Mouse (Mus musculus): ENCODE measurements around the gene Spock1.
"Not testable (repeated sequence)": the region's sequence is repeated elsewhere in the genome, so short reads cannot be mapped to it uniquely, and the experiment has no call there.

Spock1 gene

DNA sequence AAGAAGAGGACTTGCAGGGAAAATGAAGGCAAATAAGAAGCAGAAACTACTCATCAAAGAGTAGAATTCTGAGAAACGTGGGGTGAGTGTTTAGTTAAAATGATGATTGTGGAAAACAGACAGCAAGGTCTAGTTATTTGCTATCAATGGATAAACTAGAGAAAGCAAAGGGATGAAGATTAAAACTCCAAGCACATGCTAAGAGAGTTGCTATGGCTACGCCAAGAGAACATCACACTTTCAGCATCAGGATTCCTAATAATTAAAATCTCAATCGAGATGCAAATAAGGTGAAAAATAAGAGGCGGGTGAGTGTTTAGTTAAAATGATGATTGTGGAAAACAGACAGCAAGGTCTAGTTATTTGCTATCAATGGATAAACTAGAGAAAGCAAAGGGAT lies 437.2 kb downstream of the Spock1 start:
- DNase-seq = not testable (repeated sequence)

DNA sequence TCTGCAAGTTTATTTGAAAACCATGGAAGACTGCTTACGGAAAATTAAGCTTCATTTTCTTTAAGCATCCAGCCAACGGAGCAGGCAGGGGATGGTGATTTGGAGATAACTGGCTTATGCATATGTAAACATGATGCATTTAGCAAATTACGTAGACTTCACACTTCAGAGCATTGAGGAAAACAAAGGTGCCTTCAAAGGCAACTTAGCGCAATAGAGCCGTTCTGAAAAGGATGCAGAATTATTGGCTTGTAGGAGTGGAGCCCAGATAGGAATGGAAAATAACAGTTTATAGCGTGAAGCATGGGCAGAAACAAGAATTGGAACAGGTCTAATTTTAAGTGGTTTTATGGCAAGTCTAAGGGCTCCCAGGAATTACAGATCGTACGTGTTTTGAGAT lies 448.2 kb downstream of the Spock1 start:
- DNase-seq = no peak

DNA sequence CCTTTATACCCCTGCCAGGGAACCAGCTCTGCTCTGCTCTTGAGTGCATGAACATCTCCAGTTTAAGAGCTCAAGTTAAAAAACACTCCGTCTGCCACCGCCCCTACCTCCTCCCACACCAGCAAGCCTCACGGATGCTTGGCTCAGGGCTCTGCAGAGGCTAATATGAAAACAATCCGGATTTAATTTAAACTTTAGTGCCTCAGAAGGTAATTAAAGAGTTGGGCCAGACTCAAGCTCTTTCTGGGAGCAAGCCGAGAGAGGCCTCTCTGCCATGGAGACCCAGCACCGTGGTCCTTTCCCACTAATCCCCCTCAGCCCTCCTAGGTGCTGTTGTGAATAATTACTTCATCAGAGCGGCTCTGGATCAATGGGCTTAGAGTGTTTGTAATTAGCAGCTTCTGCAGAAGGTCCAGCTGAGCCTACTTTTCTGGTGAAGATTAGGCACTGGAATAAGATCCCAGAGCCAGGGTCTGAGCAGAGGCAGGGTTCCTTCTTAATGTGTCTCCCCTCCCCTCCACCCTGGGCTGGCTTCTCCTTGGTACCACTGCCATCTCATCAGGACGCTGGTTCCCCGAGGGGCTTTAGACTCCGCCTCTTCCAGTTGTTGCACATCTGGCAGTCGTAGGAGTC lies 457.8 kb downstream of the Spock1 start:
- no peak for DNase-seq

DNA sequence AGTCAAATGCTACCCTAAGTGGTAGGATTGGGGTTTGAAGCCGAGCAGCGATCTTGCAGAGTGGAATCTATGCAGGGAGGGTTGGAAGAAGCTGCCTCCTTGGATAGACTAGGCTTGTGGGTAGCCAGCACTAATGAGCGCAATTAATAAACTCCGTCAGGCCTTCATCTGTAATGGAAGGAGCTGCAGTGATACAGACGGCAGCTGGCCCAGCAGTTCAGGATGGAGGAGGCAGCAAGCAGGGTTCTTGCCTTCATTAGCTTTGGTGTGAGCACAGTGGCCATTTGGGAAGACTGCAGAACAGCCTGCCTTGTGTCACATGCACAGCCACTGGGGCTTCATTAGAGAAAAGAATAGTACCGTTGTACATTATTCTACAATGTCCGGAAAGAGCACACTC lies 459.2 kb downstream of the Spock1 start:
- DNase-seq = no peak

DNA sequence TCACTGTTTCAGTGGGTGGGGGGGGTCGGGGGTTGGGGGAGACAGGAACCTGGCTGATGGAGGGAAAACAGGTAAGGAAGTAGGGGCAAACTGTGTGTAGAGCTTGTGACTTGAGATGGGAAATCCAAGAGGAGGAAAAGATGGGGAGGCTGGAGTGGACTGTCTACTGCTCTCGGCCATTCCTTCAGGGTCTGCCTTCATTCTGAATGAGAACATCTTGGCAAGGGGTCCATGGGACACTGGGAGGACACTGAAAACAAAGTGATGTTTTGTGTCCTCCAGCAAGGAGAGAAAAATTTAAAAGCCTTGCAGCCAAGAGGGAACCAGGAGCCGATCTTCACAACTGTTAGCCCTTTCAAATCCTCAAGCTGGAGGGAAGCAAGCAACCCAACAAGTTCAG lies 463.2 kb downstream of the Spock1 start:
- DNase-seq = no peak

DNA sequence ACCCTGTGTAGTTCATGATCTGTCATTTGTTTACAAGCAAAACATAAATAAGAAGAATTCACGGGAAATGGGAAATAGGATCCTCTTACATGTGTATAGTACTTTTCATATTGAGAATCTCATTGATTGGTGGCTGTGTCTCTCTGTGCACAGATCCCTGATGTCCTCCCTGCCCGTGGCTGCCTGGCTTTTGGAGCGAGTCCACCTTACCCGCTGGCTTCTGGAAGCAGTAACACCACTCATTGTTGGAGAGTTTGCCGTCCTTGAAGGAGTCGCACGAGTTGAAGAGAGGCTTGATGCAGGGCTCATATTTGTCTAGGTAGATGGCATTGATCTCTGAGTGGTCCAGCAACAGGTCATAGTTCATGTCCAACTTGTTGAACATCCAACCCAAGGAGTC lies 468.0 kb downstream of the Spock1 start:
- no peak for DNase-seq

DNA sequence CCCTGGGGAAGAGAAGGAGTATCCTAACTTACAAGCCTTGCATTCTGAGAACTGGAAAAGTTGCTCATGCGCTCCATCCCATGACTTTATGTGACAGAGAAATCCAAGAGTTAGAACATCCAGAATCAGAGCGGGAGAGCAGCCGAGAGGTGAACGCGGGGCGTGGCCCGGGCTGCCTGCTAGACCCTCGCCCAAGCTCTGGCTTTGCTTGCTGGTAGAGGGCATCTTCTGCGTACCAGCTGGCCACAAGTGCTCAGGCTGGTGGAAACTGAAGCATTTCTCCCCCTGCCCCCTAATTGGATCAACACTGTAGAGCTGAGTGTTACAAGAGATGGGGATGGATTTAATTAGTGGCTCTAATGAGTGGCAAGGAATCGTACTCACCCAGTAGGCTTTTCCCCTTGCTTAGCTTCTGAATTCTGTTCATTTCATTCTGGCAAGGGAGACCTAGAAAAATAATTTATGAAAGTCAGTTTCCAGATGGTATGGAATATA lies 472.4 kb downstream of the Spock1 start:
- DNase-seq = no peak

DNA sequence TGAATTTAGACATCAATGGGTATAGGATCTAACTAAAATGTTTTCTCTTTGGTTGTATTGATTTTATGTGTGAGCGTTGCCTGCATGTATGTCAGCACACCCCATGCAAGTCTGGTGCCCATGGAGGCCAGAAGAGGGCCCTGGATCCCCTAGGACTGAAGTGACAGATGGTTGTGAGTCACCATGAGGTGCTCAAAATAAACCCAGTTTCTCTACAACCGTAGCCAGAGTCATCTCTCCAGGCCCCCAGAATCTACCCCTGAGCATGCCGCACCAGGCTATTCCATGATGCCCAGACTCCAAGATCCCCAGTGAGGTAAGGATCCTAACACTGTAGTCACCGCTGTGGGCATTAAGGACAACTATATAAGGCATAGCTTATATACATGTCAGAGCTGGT lies 474.3 kb downstream of the Spock1 start:
- no peak for DNase-seq

DNA sequence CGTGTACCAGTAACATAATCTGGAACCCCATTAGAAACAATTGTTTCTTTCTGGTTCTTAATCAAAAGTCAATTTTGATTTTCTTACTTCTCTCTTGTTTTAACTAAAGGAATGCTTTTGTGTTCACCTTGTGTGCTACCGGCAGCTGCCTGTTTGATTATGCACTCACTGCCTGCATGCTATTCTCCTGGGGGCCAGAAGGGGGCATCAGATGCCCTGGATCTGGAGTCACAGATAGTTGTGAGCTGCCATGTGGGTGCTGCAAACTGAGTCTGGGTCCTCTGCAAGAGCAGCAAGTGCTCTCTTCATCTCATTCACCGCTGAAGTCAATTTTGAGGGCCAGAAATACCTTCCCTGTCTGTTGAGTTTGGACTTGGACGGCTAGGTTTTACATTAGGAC lies 476.3 kb downstream of the Spock1 start:
- DNase-seq = no peak

DNA sequence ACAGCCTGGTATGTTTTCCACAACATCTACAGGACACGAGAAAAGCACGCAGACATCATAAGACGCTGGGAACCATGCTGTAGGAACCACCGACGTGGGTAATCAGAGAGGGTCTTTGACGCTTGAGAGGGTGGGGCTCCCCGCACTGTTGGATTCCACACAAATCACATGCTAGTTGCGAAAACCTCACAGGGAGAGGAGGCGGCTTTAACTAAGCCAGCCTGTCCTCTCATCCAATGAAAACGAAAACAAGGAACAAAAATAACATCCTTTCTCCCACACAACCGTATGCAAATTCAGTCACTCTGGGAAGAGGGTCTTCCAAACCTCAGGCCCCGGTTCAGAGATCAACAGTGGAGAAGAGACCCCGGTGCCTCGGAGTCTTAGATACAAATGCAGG lies 479.3 kb downstream of the Spock1 start:
- DNase-seq = no peak

DNA sequence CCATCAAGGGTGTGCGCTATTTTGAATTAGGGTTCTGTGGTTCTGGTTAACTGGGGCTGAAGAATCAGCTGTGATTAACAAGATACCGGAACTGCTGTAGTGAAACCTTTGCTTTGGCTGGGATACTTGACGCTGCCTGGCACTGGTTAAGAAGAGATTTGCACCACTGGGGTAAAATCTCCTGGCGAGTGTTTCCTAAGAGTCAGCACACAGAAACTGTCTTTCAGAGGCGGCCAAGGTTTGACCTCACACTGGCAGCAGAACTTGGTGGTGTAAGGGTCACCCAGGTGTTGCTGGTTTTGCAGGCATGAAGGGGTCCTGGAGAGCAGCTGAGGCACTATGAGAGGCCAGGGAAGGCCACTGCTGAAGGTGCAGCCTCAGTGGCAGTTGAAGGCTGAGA lies 489.4 kb downstream of the Spock1 start:
- no peak for DNase-seq

DNA sequence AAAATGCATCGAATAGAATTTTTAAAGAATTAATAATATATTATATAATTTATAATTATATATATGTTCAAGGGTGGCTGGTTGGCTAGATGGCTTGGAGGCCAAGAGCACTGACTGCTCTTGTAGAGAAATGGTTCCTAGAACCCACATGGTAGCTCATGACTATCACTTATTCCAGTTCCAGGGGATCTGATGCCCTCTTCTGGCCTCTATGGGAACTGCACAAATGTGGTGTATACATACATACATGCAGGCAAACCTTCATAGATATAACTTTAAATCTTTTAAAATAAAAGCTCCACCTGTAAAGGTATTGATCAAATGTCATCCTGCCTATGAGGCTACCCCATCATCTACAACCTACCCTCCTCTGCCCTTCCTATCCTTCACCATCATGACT lies 493.4 kb downstream of the Spock1 start:
- no peak for DNase-seq

DNA sequence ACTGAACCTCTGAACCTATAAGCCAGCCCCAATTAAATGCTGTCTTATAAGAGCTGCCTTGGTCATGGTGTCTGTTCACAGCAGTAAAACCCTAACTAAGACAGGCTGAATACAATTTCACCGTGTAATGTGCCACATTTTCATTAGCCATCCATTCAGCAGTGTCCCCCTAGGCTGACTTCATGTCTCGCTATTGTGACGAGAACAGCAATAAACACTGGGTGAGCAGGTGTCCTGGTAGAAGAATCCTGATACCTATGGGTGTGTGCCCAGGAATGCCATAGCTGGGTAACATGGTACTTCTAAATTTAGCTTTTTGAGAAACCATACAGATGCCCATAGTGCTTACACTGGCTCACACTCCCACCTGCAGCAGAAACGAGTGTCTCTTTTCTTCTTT lies 500.5 kb downstream of the Spock1 start:
- DNase-seq = no peak

DNA sequence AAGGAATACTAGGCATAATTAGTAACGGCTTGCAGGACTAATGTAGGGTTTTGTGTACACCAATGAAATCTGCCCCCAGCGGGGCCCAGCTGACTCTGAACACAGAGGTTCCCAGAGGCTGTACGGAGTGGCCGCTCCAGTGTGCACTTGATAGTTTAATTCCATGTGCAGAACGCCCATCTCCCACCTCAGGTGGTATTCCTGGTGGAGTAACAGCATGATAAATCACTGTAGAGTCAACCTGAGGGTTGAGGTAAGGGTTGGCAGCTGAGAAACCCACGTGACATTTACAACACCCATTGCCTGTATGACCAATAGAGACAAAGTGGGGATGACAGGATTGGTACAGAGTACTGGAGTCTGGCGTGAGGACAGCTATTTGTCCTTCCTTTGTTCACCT lies 505.7 kb downstream of the Spock1 start:
- DNase-seq = no peak

DNA sequence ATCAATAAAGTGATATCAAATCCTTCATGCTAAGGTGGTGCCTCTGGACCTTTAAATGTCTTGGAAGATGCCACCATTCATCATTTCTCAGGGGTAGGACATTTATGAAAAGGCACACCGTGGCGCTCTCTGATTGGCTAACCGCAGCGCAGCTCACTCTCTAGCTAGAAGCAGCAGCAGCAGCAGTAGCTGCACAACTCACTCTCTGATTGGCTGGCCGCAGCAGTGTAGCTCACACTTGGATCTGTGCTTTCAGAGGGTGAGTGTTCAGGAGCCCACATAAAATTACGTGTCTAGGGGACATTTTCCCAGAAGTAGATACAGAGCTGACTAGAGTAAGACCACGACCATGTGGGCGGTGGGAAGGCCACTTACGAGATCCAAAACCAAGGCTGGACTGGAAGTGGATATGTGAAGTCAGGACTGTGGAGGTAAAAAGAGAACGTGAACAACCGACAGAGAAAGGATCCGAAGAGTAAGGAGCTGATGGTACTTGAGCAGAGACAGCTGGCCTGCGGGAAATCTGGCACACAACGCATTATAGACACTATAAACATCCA lies 535.9 kb downstream of the Spock1 start:
- DNase-seq = no peak

All from kidney, postnatal 10 days (tissue).